Mouse (Mus musculus) thymus, adult 18-20 months (tissue): ENCODE data around the gene Gm21778.
"Not testable (repeated sequence)": the region's sequence is repeated elsewhere in the genome, so short reads cannot be mapped to it uniquely, and the experiment has no call there.

Source experiments
- DNase-seq, 2 experiments: peaks; one replicate each; pipeline ENCODE4 v3.0.0; 2022; ENCODE audit warnings: mixed read lengths in 2 of 2

The Gm21778 gene

GRCm38 (mm10) chrY:5942160-5942559 is at the start of gene Gm21778:
Gene Gm21778 (plus strand): TSS chrY:5942460.
- DNase-seq: not testable (repeated sequence)
